Mouse (Mus musculus): ENCODE results near the gene Nup210. TPM values are rescaled to one million over a fixed set of nuclear protein-coding genes. Genes with fewer than 3 reads are reported as not detected.

Gene Nup210
- total and polyA plus RNA-seq, 3 experiments = 46.3 to 394 (median 71.5) TPM

DNA sequence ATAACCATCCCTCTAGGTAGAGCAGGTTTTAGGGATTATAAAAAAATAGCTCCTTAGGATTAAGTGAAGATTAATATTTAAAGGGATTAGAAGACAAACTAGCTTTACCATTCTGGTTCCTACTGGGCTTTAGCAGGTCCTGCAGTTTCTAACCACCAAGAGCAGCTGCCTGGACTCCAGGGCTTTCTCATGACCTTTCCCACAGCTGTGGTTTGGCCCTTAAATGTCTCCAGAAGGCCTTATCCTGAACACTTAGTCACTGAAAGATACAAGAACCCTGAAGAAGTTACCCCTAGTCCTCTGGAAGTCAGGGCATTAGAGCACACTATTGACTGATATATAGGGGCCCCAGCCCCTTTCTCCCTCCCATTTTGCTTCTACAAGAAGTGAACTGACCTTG lies 7.1 kb downstream of the Nup210 start (continued):
- TF ChIP-seq MAX (IDR thresholded peaks at IDR 0.05; ENCODE audit: low read length) (no peak), GABPA (IDR thresholded peaks at IDR 0.05; ENCODE audit: low read depth, low read length) (no peak), ZMIZ1 (IDR thresholded peaks at IDR 0.05; ENCODE audit: low read depth, low read length) (no peak), MXI1 (IDR thresholded peaks at IDR 0.05; ENCODE audit: low read depth, low read length) (no peak), GATA1 (IDR thresholded peaks at IDR 0.05; ENCODE audit: low read depth, low read length) (no peak), CHD2 (IDR thresholded peaks at IDR 0.05; ENCODE audit: low read length) (no peak)

DNA sequence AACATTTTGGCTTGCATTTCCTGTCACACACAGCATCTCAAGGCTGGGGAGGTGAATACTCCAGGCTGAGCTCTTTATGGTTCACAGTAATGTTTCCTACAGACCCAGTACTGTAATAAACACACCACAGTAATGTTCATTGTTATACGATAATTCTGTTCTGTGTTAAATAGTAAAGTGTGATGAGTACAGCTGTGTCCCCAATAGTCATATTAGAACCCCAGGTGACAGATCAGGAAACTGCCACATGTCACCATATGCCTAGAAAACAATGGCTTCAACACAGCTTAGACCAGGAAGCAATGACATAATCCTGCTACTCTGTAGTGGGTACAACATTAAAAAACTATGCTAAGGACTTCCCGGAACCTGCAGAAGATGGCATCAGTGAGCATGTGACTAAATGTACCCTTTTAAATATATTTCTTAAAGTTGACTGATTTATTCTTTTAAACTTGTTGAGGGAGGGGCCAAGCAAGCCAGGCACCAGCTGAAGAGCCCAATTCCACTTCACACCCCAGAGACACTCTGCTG lies 7.6 kb downstream of the Nup210 start:
- H3K27ac ChIP-seq (ENCODE audit: control insufficient read depth, low read depth, low read length) = no peak overlapping the region
- H3K9ac ChIP-seq (ENCODE audit: control insufficient read depth, low read depth, low read length, poor library complexity, severe bottlenecking) = no peak overlapping the region
- no peak overlapping the region for H3K4me3 ChIP-seq (ENCODE audit: control insufficient read depth in 1 of 2, insufficient read depth in 1 of 2, low read depth in 2 of 2, low read length in 2 of 2)
- no peak for TF ChIP-seq MAZ (IDR thresholded peaks at IDR 0.05; ENCODE audit: low read depth, low read length)
- TF ChIP-seq USF2 (IDR thresholded peaks at IDR 0.05; ENCODE audit: borderline replicate concordance in 1 of 2, insufficient read depth in 1 of 2, low read depth in 1 of 2, low read length in 2 of 2) = no peak
- no peak for TF ChIP-seq MYB (IDR thresholded peaks at IDR 0.05; ENCODE audit: low read depth, low read length)
- no peak for TF ChIP-seq CHD2 (IDR thresholded peaks at IDR 0.05; ENCODE audit: low read length)
- no peak for TF ChIP-seq RCOR1 (IDR thresholded peaks at IDR 0.05; ENCODE audit: low read depth, low read length)
- TF ChIP-seq ZKSCAN1 (IDR thresholded peaks at IDR 0.05; ENCODE audit: low read depth, low read length) = no peak
- no peak for TF ChIP-seq MYC (IDR thresholded peaks at IDR 0.05; ENCODE audit: low read depth, low read length)
- TF ChIP-seq ELF1 (IDR thresholded peaks at IDR 0.05; ENCODE audit: low read depth, low read length) = no peak
- TF ChIP-seq CTCF (IDR thresholded peaks at IDR 0.05 in 2 of 3, conservative IDR thresholded peaks at IDR 0.05 in 1 of 3; ENCODE audit: control insufficient read depth in 1 of 3, insufficient read depth in 1 of 3, low read depth in 2 of 3, low read length in 3 of 3, poor library complexity in 1 of 3, severe bottlenecking in 1 of 3) = no peak
- TF ChIP-seq POLR2AphosphoS2 (IDR thresholded peaks at IDR 0.05; ENCODE audit: low read length) = no peak
- TF ChIP-seq JUND (IDR thresholded peaks at IDR 0.05; ENCODE audit: low read depth, low read length) = no peak
- TF ChIP-seq MAFK (IDR thresholded peaks at IDR 0.05; ENCODE audit: borderline replicate concordance, low read depth, low read length) = no peak
- TF ChIP-seq ETS1 (IDR thresholded peaks at IDR 0.05; ENCODE audit: low read depth, low read length) = no peak
- no peak for TF ChIP-seq NELFE (IDR thresholded peaks at IDR 0.05; ENCODE audit: low read depth, low read length)
- no peak for TF ChIP-seq SIN3A (IDR thresholded peaks at IDR 0.05; ENCODE audit: low read length)
- TF ChIP-seq TCF12 (IDR thresholded peaks at IDR 0.05; ENCODE audit: low read depth, low read length) = no peak
- no peak for TF ChIP-seq GABPA (IDR thresholded peaks at IDR 0.05; ENCODE audit: low read depth, low read length)
- TF ChIP-seq GATA1 (IDR thresholded peaks at IDR 0.05; ENCODE audit: low read depth, low read length) = no peak
- no peak for TF ChIP-seq HCFC1 (IDR thresholded peaks at IDR 0.05; ENCODE audit: low read depth, low read length)
- H3K27me3 ChIP-seq (ENCODE audit: control insufficient read depth in 1 of 2, insufficient read depth in 2 of 2, low read length in 2 of 2) = no peaks in the 10 kb centered on the region
- no peak for DNase-seq (ENCODE audit: low read depth, low spot score)
- H3K79me2 ChIP-seq (ENCODE audit: control insufficient read depth, insufficient read depth, low read length, poor library complexity) = peaks cover 52% of the 10 kb centered on the region
- peaks cover 37 to 62% of the 10 kb centered on the region in 2 experiments for H3K4me1 ChIP-seq (ENCODE audit: control insufficient read depth in 1 of 2, insufficient read depth in 2 of 2, low read length in 2 of 2)
- H3K36me3 ChIP-seq (ENCODE audit: control insufficient read depth in 1 of 2, insufficient read depth in 2 of 2, low read length in 2 of 2) = peaks cover 2 to 62% of the 10 kb centered on the region in 2 experiments; a peak in 3 of 4 replicates
- H3K9me3 ChIP-seq (replicated peaks; ENCODE audit: insufficient read depth, low read length) = no peaks in the 10 kb centered on the region
